Mouse (Mus musculus) cortical plate, adult 2 months (tissue): ENCODE results near the gene Prtn3.

Source experiments
- CTCF ChIP-seq: fragments of 200-500 bp; IDR thresholded peaks from 2 replicates; pipeline ENCODE4 v1.5.1; 2011; ENCODE audit warnings: mild to moderate bottlenecking, control low read depth, low read length; ENCODE audit not compliant: insufficient read depth; ENCODE audit errors: extremely low read depth
- POLR2A ChIP-seq: fragments of 200-500 bp; IDR thresholded peaks from 2 replicates; pipeline ENCODE4 v1.6.1; 2011; ENCODE audit warnings: mild to moderate bottlenecking, low read length, control low read depth; ENCODE audit not compliant: insufficient read depth; ENCODE audit errors: extremely low read depth

DNA sequence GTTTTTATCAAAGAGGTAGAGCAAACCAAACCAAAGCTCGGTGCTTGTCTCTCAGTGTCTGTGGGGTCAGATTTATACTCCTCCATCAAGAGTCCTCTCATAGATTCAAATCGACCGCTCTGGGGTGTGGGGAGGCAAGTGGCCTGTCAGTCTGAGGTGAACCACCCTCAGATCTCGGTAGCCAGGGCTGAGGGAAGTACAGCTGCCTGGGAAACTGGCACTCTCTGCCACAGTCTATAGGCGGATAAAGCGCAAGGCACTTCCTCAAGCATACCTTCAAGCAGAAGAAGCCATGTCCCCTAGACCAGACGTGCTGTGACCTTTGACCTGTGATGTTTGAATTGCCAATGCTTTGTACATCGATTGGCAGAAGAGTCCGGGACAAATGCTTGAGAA lies 41.5 kb upstream of the Prtn3 start:
- TF ChIP-seq CTCF: no peak
- no peak for TF ChIP-seq POLR2A
